Mouse (Mus musculus): ENCODE measurements around the gene Zp2.

Zp2 gene

GRCm38 (mm10) chr7:120145191-120145590 is at the start of gene Zp2:
Gene Zp2 (minus strand): TSS chr7:120145291.
- no peak for DNase-seq (ENCODE audit: low read depth, low spot score)

GRCm38 (mm10) chr7:120192816-120193215 is 47.7 kb upstream of the Zp2 start:
- no peak for DNase-seq (ENCODE audit: low read depth, low spot score)

GRCm38 (mm10) chr7:120192207-120192606 is 47.1 kb upstream of the Zp2 start:
- DNase-seq (ENCODE audit: low read depth, low spot score) = no peak

- no peak for DNase-seq (ENCODE audit: low read depth, low spot score)
Observed at GRCm38 (mm10) chr7:120190150-120190665, 45.1 kb upstream of the Zp2 start.

- no peak for DNase-seq (ENCODE audit: low read depth, low spot score)
Observed at GRCm38 (mm10) chr7:120189369-120190149, 44.5 kb upstream of the Zp2 start.

GRCm38 (mm10) chr7:120188946-120189345 is 43.9 kb upstream of the Zp2 start:
- no peak for DNase-seq (ENCODE audit: low read depth, low spot score)

GRCm38 (mm10) chr7:120182891-120183290 is 37.8 kb upstream of the Zp2 start:
- no peak for DNase-seq (ENCODE audit: low read depth, low spot score)

- no peak for DNase-seq (ENCODE audit: low read depth, low spot score)
Observed at GRCm38 (mm10) chr7:120181401-120182230, 36.5 kb upstream of the Zp2 start.

GRCm38 (mm10) chr7:120180547-120180946 is 35.5 kb upstream of the Zp2 start:
- no peak for DNase-seq (ENCODE audit: low read depth, low spot score)

- no peak for DNase-seq (ENCODE audit: low read depth, low spot score)
Observed at GRCm38 (mm10) chr7:120178935-120179334, 33.8 kb upstream of the Zp2 start.

GRCm38 (mm10) chr7:120177611-120178010 is 32.5 kb upstream of the Zp2 start:
- no peak for DNase-seq (ENCODE audit: low read depth, low spot score)

GRCm38 (mm10) chr7:120174723-120175504 is 29.8 kb upstream of the Zp2 start:
- no peak for DNase-seq (ENCODE audit: low read depth, low spot score)

- DNase-seq (ENCODE audit: low read depth, low spot score) = no peak
Observed at GRCm38 (mm10) chr7:120173603-120174244, 28.6 kb upstream of the Zp2 start, which contains the start of gene Anks4b. Gene Anks4b (plus strand): TSS chr7:120173858.

- no peak for DNase-seq (ENCODE audit: low read depth, low spot score)
Observed at GRCm38 (mm10) chr7:120172188-120172700, 27.2 kb upstream of the Zp2 start.

- DNase-seq (ENCODE audit: low read depth, low spot score) = no peak
Observed at GRCm38 (mm10) chr7:120163581-120164251, 18.6 kb upstream of the Zp2 start.

- no peak for DNase-seq (ENCODE audit: low read depth, low spot score)
Observed at GRCm38 (mm10) chr7:120158121-120158613, 13.1 kb upstream of the Zp2 start.

- DNase-seq (ENCODE audit: low read depth, low spot score) = no peak
Observed at GRCm38 (mm10) chr7:120157575-120158061, 12.5 kb upstream of the Zp2 start.

GRCm38 (mm10) chr7:120156841-120157409 is 11.8 kb upstream of the Zp2 start:
- no peak for DNase-seq (ENCODE audit: low read depth, low spot score)

GRCm38 (mm10) chr7:120150898-120151297 is 5.8 kb upstream of the Zp2 start:
- no peak for DNase-seq (ENCODE audit: low read depth, low spot score)

- DNase-seq (ENCODE audit: low read depth, low spot score) = no peak
Observed at GRCm38 (mm10) chr7:120150257-120150656, 5.2 kb upstream of the Zp2 start.
